Mouse (Mus musculus): ENCODE results near the gene Skp1a. TPM values are rescaled to one million over a fixed set of nuclear protein-coding genes. Genes with fewer than 3 reads are reported as not detected.

Skp1a gene
- polyA plus RNA-seq, 1 experiment from 2014 or later: 624 TPM

DNA sequence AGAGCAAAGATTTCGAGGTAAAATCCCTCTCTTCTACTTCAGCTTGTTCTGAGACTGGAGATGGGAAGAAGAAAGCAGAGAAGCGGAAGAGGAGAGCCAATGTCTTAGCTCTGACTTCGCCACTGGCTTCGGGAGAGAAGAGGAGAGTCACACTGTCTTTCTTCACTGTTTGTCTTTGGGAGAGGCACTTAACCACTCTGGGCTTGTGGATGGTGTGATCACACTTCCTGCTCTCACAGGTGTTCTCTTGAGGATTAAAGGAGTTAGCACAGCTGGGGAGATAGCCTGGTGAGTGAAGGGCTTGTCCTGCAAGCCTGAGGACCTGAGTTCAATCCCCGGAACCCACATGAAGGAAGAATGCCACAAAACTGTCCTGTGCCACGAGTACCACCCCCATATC lies 61.1 kb downstream of the Skp1a start:
- WGBS: 72% methylated on average over 6 of the region's 6 CpGs
- Histone ChIP-seq H3K4me3 (ENCODE audit: low read depth, low read length) (no peak overlapping the region), H3K9me3 (ENCODE audit: control insufficient read depth) (no peaks in the 10 kb centered on the region), H3K27ac (ENCODE audit: low read depth, low read length) (no peak overlapping the region), H3K4me2 (replicated peaks; ENCODE audit: low read depth) (no peak overlapping the region), H3K4me1 (replicated peaks; ENCODE audit: control insufficient read depth, insufficient read depth, low read length) (no peaks in the 10 kb centered on the region), H3K9ac (ENCODE audit: low read depth, low read length) (no peak overlapping the region), H3K36me3 (ENCODE audit: control insufficient read depth, insufficient read depth) (no peaks in the 10 kb centered on the region), H3K27me3 (replicated peaks; ENCODE audit: control insufficient read depth, insufficient read depth, low read length) (no peaks in the 10 kb centered on the region)
- ATAC-seq: no peak
- no peak for TF ChIP-seq CTCF (IDR thresholded peaks at IDR 0.05; ENCODE audit: low read depth)

DNA sequence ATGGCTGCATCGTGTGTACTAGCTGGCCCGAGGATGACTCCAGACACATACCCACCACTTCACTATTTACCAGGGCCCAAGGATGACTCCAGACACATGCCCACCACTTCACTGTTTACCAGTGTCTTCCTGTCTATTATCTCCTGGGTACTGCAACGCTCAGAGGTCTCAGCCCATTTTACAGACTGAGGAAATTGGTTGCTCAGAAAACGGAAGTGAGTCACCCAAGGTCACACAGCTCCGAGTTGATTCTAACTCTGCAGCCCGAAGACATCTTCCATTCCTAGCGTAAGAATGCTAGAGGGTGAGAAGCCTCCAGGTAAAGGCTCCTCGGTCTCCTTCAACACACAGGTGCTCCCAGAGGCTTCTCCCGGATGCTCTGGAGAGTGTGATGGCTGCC lies 62.3 kb downstream of the Skp1a start:
- Histone ChIP-seq H3K36me3 (ENCODE audit: control insufficient read depth, insufficient read depth) (no peaks in the 10 kb centered on the region), H3K4me2 (replicated peaks; ENCODE audit: low read depth) (no peak overlapping the region), H3K4me1 (replicated peaks; ENCODE audit: control insufficient read depth, insufficient read depth, low read length) (no peaks in the 10 kb centered on the region), H3K4me3 (ENCODE audit: low read depth, low read length) (no peak overlapping the region), H3K9ac (ENCODE audit: low read depth, low read length) (no peak overlapping the region), H3K9me3 (ENCODE audit: control insufficient read depth) (no peaks in the 10 kb centered on the region), H3K27ac (ENCODE audit: low read depth, low read length) (no peak overlapping the region), H3K27me3 (replicated peaks; ENCODE audit: control insufficient read depth, insufficient read depth, low read length) (no peaks in the 10 kb centered on the region)
- TF ChIP-seq CTCF (IDR thresholded peaks at IDR 0.05; ENCODE audit: low read depth): no peak
- 72% methylated on average over 9 of the region's 9 CpGs for WGBS
- ATAC-seq: no peak

Other genes with a start within 250 kb of the Skp1a start
- gene Ube2b, start 231.2 kb upstream of the Skp1a start, polyA plus RNA-seq (2015; fragmentation: Nextera tagmentation; extraction: Ambion mirVana): 212 and 223 TPM in 2 replicates
- 4.6 and 5.0 TPM in 2 replicates for gene Cdkl3, start 227.8 kb upstream of the Skp1a start, polyA plus RNA-seq (2015; fragmentation: Nextera tagmentation; extraction: Ambion mirVana)
- 44.9 and 47.9 TPM in 2 replicates for gene Ppp2ca, start 133.3 kb upstream of the Skp1a start, polyA plus RNA-seq (2015; fragmentation: Nextera tagmentation; extraction: Ambion mirVana)
- gene Olfr1373, start 86.5 kb upstream of the Skp1a start, polyA plus RNA-seq (2015; fragmentation: Nextera tagmentation; extraction: Ambion mirVana): not detected in 2 replicates
- not detected in 2 replicates for gene Olfr1371, start 18.0 kb upstream of the Skp1a start, polyA plus RNA-seq (2015; fragmentation: Nextera tagmentation; extraction: Ambion mirVana)
- gene Tcf7, start 51.0 kb downstream of the Skp1a start, polyA plus RNA-seq (2015; fragmentation: Nextera tagmentation; extraction: Ambion mirVana): 3.3 TPM in 2 replicates
- 175 and 180 TPM in 2 replicates for gene Vdac1, start 128.9 kb downstream of the Skp1a start, polyA plus RNA-seq (2015; fragmentation: Nextera tagmentation; extraction: Ambion mirVana)
- 89.2 and 92.0 TPM in 2 replicates for gene 9530068E07Rik, start 164.4 kb downstream of the Skp1a start, polyA plus RNA-seq (2015; fragmentation: Nextera tagmentation; extraction: Ambion mirVana)

All from intestine, postnatal 0 days (tissue).